Mouse (Mus musculus) liver, adult 2 months (tissue): ENCODE measurements around the gene Rnf130. TPM values are rescaled to one million over a fixed set of nuclear protein-coding genes. Genes with fewer than 3 reads are reported as not detected.
A peak's percentile ranks its signal among the peaks of the same experiment; 100 is the strongest.

ENCODE experiments used
- DNase-seq: peaks from one replicate; pipeline ENCODE4 v3.0.0-alpha.2; 2011; ENCODE audit warnings: low read depth, low spot score; ENCODE audit errors: extremely low read depth
- H3K27ac ChIP-seq: fragments of 200-500 bp; replicated peaks from 2 replicates; pipeline ENCODE4 v1.5.1; 2012; ENCODE audit warnings: low read depth, mild to moderate bottlenecking, control low read depth, inconsistent platforms, low read length; ENCODE audit not compliant: insufficient read depth
- H3K27me3 ChIP-seq: fragments of 200-500 bp; 2 replicates; pipeline ENCODE4 v1.6.1; 2012; ENCODE audit warnings: mild to moderate bottlenecking, moderate library complexity, low read length, inconsistent platforms; ENCODE audit not compliant: control insufficient read depth, insufficient read depth
- H3K36me3 ChIP-seq: fragments of 200-500 bp; 2 replicates; pipeline ENCODE4 v1.6.1; 2012; ENCODE audit warnings: low read length, inconsistent platforms; ENCODE audit not compliant: control insufficient read depth, insufficient read depth
- H3K4me1 ChIP-seq: fragments of 200-500 bp; 2 replicates; pipeline ENCODE4 v1.6.1; 2011; ENCODE audit warnings: low read length; ENCODE audit not compliant: control insufficient read depth, insufficient read depth
- H3K4me3 ChIP-seq: fragments of 200-500 bp; 2 replicates; pipeline ENCODE4 v1.5.1; 2011; ENCODE audit warnings: low read depth, mild to moderate bottlenecking, control low read depth, low read length, moderate library complexity; ENCODE audit not compliant: insufficient read depth
- H3K79me2 ChIP-seq: fragments of 200-500 bp; 2 replicates; pipeline ENCODE4 v1.6.1; 2012; ENCODE audit warnings: inconsistent platforms, mild to moderate bottlenecking, low read length, moderate library complexity; ENCODE audit not compliant: control insufficient read depth, insufficient read depth
- H3K9ac ChIP-seq: fragments of 200-500 bp; 2 replicates; pipeline ENCODE4 v1.6.1; 2012; ENCODE audit warnings: low read depth, mild to moderate bottlenecking, control low read depth, inconsistent platforms, low read length
- CTCF ChIP-seq: fragments of 200-500 bp; IDR thresholded peaks from 2 replicates; pipeline ENCODE4 v1.5.1; 2011; ENCODE audit warnings: low read depth, low read length, control low read depth
- POLR2A ChIP-seq: fragments of 200-500 bp; IDR thresholded peaks from 2 replicates; pipeline ENCODE4 v1.6.1; 2011; ENCODE audit warnings: low read length, control low read depth; ENCODE audit not compliant: insufficient read depth; ENCODE audit errors: extremely low read depth
- WGBS: fragments of 180-500 bp; shearing (Covaris S2); methylation state at CpG from one replicate; pipeline ENCODE4 v1.1.7; 2018; 5-methylcytosine and 5-hydroxymethylcytosine counted together
- polyA plus RNA-seq: library from polyadenylated mRNA; depleted of rRNA; stranded (reverse); fragments of >200 nt; gene quantifications from 2 replicates; pipeline ENCODE4 v1.2.3, GENCODE M21; 2012
- total RNA-seq: library from RNA; depleted of rRNA; stranded (reverse); fragments of >200 nt; gene quantifications from 2 replicates; pipeline ENCODE4 v1.2.3, GENCODE M21; 2014

The Rnf130 gene
- total and polyA plus RNA-seq, 2 experiments, result 66.7 to 111 TPM

DNA sequence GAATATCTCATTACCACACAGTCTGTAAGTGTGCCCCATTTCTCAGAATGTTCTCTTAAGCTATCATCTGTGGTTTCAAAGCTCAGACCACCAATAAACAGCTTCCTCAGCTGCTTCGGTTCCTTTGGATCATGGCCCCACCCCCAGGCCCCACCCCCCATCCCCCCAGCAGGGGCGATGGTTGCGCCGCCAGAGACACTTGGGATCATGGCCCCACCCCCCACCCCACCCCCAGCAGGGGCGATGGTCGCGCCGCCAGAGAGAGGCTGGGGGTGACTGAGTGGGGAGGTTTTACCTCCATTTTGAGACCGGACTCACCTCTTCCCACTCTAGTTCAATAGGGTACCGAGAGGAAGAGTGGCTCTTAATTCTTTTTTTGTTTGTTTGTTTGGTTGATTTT is 102.6 kb downstream of the Rnf130 start:
- peaks cover 2% of the 10 kb centered on the region; the same call in 1 of the 2 replicates for H3K4me1 ChIP-seq
- no peak for DNase-seq
- H3K9ac ChIP-seq, result no peak overlapping the region
- H3K27ac ChIP-seq, result no peak overlapping the region
- no peaks in the 10 kb centered on the region for H3K36me3 ChIP-seq
- H3K27me3 ChIP-seq, result no peaks in the 10 kb centered on the region
- no peak overlapping the region for H3K4me3 ChIP-seq
- no peak for TF ChIP-seq CTCF
- no peak for TF ChIP-seq POLR2A
- 19% methylated on average over 10 of the region's 10 CpGs for WGBS
- H3K79me2 ChIP-seq, result peaks cover 5% of the 10 kb centered on the region; the same call in 1 of the 2 replicates

GRCm38 (mm10) chr11:50130811-50131766 is 105.9 kb downstream of the Rnf130 start, which contains the start of gene Tbc1d9b:
Gene Tbc1d9b (plus strand): TSS chr11:50131396.
- peak; percentile 78 for DNase-seq
- WGBS, result under 1% methylated on average over 77 of the region's 77 CpGs
- peaks cover 5% of the 10 kb centered on the region; the same call in 1 of the 2 replicates for H3K79me2 ChIP-seq
- H3K4me1 ChIP-seq, result peaks cover 3% of the 10 kb centered on the region; the same call in 1 of the 2 replicates
- H3K27ac ChIP-seq, result peak within 1 kb of the TSS; percentile 72
- no peaks in the 10 kb centered on the region; the same call in 1 of the 2 replicates for H3K36me3 ChIP-seq
- H3K4me3 ChIP-seq, result peak within 1 kb of the TSS; percentile 82
- H3K27me3 ChIP-seq, result no peaks in the 10 kb centered on the region
- H3K9ac ChIP-seq, result peak within 1 kb of the TSS; percentile 97
- TF ChIP-seq POLR2A (0 out of 2 replicates have a peak, but pooled peaks have one; percentile 38), CTCF (peak; percentile 97)

DNA sequence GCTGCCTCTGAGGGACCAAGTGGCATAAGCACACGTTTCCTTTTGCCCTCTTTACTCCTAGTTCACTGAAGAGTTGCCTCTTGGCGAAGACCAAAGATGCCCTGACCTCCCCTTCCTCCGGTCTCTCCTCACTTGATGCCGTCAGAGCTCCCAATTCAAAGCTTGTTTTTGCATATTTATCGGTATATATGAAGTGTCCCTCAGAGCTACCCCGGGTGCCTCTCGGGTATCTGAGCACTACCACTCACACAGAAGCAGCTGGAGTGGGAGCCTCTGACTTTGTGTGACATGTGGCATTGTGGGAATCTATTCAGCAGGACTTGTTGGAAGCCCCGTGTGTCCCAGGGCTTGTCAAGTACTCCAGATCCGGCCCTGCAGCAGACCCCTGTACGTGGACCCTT is 106.7 kb downstream of the Rnf130 start:
- TF ChIP-seq CTCF (no peak), POLR2A (no peak)
- Histone ChIP-seq H3K9ac (peak overlapping the region; percentile 97), H3K4me1 (peaks cover 3% of the 10 kb centered on the region; the same call in 1 of the 2 replicates), H3K27ac (peak overlapping the region; percentile 66), H3K4me3 (peak overlapping the region; percentile 82), H3K79me2 (peaks cover 5% of the 10 kb centered on the region; the same call in 1 of the 2 replicates), H3K36me3 (peaks cover under 1% of the 10 kb centered on the region; the same call in 1 of the 2 replicates), H3K27me3 (no peaks in the 10 kb centered on the region)
- whole genome bisulfite sequencing, result 9% methylated on average over 10 of the region's 10 CpGs
- no peak for DNase-seq

DNA sequence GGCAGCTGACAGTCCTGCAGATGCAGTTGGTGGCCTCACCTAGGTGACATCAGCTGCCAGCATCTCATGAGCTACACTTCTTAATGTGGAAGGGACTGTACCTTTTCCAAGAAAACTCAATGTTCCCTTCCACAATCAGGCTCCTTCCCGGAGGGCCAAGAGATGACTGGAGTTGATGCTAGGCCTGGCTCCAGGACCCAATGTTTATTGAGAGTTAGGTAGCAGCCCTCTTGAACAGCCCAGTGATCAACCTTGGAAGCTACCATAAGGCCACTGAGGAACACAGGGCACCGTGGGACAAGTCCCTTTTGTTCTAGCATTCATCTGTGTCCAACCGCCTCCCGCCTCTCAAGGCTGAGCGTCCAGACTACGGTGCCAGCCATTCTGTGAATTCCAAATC is 107.1 kb downstream of the Rnf130 start:
- no peaks in the 10 kb centered on the region for H3K27me3 ChIP-seq

DNA sequence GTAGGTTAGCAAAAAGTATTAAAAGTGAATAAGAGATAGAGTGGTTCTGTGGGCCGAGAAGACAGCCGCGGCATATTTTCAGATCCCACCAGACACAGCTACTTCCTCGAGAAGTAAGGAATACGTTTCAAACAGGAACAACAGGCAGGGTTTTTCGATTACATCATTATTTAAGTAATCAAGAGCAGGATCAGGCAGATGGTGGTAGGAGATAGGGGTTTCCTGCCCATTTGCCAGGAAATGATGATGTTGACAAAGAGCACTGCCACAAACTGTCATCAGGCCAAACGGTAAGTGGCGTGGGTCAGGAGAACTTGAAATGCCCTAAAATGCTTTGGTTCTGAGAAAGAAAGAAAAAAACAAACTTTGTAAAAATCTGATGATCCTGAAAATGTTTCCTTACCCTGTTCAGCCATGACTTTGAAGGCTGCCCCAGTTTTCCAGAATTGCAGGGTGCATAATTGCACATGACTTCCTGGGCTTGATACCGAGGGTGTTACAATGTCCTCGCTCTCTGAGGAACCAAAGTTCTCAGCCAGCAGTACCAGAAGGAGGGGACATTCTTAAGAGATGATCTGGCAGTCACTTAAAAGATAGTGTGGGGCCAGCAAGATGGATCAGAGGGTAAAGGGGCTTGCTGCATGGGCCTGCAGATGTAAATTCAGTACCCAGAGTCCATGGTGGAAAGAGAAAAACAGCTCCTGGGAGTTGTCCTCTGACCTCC is 109.2 kb downstream of the Rnf130 start:
- peak; percentile 41 for DNase-seq
- no peak for TF ChIP-seq POLR2A
- TF ChIP-seq CTCF, result no peak
- Histone ChIP-seq H3K79me2 (peaks cover 9% of the 10 kb centered on the region; the same call in 1 of the 2 replicates), H3K36me3 (peaks cover 3% of the 10 kb centered on the region; the same call in 1 of the 2 replicates), H3K4me3 (no peak overlapping the region), H3K27ac (no peak overlapping the region), H3K27me3 (no peaks in the 10 kb centered on the region), H3K9ac (no peak overlapping the region), H3K4me1 (peaks cover 7% of the 10 kb centered on the region; the same call in 1 of the 2 replicates)
- 42% methylated on average over 10 of the region's 10 CpGs for WGBS

More for the DNA sequence above, 107.1 kb downstream of the Rnf130 start:
- Histone ChIP-seq H3K9ac (peak overlapping the region; percentile 97), H3K27ac (no peak overlapping the region), H3K4me1 (peaks cover 3% of the 10 kb centered on the region; the same call in 1 of the 2 replicates), H3K36me3 (peaks cover 3% of the 10 kb centered on the region; the same call in 1 of the 2 replicates), H3K79me2 (peaks cover 5% of the 10 kb centered on the region; the same call in 1 of the 2 replicates), H3K4me3 (no peak overlapping the region)
- 70% methylated on average over 6 of the region's 6 CpGs for WGBS
- no peak for DNase-seq
- no peak for TF ChIP-seq POLR2A
- TF ChIP-seq CTCF, result no peak
